Mouse (Mus musculus) limb, embryonic 12.5 days (tissue): ENCODE measurements around the gene 2010111I01Rik. TPM values are rescaled to one million over a fixed set of nuclear protein-coding genes. Genes with fewer than 3 reads are reported as not detected.

Experiments
- ATAC-seq: fragments of 200-750 bp; cut with Nextera tagmentation; 2 replicates; pipeline ENCODE4 v1.8.0; 2017; ENCODE audit warnings: low read depth, moderate TSS enrichment; ENCODE audit not compliant: insufficient number of reproducible peaks, insufficient read depth, low FRiP score, low TSS enrichment
- H3K27ac ChIP-seq: fragments of 300-500 bp; sonication (generic); 2 replicates; pipeline ENCODE4 v1.5.1; 2016; ENCODE audit warnings: mild to moderate bottlenecking, moderate library complexity
- H3K27me3 ChIP-seq: fragments of 300-500 bp; sonication (generic); 2 replicates; pipeline ENCODE4 v1.6.1; 2016; ENCODE audit warnings: mild to moderate bottlenecking, moderate library complexity
- H3K36me3 ChIP-seq: fragments of 300-500 bp; sonication (generic); 2 replicates; pipeline ENCODE4 v1.6.1; 2016; ENCODE audit warnings: mild to moderate bottlenecking, moderate library complexity
- H3K4me1 ChIP-seq: fragments of 300-500 bp; sonication (generic); replicated peaks from 2 replicates; pipeline ENCODE4 v1.6.1; 2016
- H3K4me2 ChIP-seq: fragments of 300-500 bp; sonication (generic); 2 replicates; pipeline ENCODE4 v1.6.1; 2016; ENCODE audit warnings: mild to moderate bottlenecking, moderate library complexity
- H3K4me3 ChIP-seq: fragments of 300-500 bp; sonication (generic); replicated peaks from 2 replicates; pipeline ENCODE4 v1.5.1; 2016; ENCODE audit warnings: mild to moderate bottlenecking
- H3K9ac ChIP-seq: fragments of 300-500 bp; sonication (generic); replicated peaks from 2 replicates; pipeline ENCODE4 v1.6.1; 2016; ENCODE audit warnings: mild to moderate bottlenecking, moderate library complexity
- H3K9me3 ChIP-seq: fragments of 300-500 bp; sonication (generic); 2 replicates; pipeline ENCODE4 v1.6.1; 2016; ENCODE audit warnings: mild to moderate bottlenecking, moderate library complexity
- WGBS: fragments of 180-500 bp; shearing (Covaris S2); methylation state at CpG from one replicate; pipeline ENCODE4 v1.1.7; 2016; 5-methylcytosine and 5-hydroxymethylcytosine counted together
- polyA plus RNA-seq: library from polyadenylated mRNA; unstranded; fragments of >200 nt; fragmentation: Nextera tagmentation; extraction: Ambion mirVana; gene quantifications from 2 replicates; pipeline ENCODE4 v1.2.1, GENCODE M21; 2016

Gene 2010111I01Rik
- polyA plus RNA-seq, 1 experiment from 2014 or later: 207 TPM

DNA sequence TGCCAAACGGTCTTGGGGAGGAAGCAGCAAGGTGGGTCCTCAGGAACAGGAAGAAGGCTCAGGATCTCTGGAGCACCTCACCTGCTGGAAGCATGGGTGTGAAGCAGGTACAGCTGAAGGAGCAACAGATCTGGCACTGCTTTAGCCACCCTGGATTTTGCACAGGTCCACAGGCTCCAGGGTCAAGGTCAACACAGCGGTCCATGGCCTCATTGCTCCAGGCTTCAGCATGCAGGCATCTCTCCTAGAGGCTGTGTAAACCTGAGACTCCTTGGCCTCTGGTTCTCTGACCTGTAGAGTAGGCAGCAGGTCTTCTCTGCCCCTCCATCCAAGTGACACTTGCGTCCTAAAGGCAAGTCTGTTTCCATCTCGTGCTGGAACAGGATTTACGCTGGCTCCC lies 334.2 kb downstream of the 2010111I01Rik start:
- Histone ChIP-seq H3K9me3 (no peaks in the 10 kb centered on the region), H3K27me3 (no peaks in the 10 kb centered on the region), H3K36me3 (peaks cover 93% of the 10 kb centered on the region), H3K4me2 (no peak overlapping the region), H3K4me1 (peaks cover 58% of the 10 kb centered on the region), H3K4me3 (no peak overlapping the region), H3K27ac (no peak overlapping the region; the same call in 1 of the 2 replicates), H3K9ac (no peak overlapping the region)
- 89% methylated on average over 5 of the region's 5 CpGs for WGBS
- no peak for ATAC-seq

DNA sequence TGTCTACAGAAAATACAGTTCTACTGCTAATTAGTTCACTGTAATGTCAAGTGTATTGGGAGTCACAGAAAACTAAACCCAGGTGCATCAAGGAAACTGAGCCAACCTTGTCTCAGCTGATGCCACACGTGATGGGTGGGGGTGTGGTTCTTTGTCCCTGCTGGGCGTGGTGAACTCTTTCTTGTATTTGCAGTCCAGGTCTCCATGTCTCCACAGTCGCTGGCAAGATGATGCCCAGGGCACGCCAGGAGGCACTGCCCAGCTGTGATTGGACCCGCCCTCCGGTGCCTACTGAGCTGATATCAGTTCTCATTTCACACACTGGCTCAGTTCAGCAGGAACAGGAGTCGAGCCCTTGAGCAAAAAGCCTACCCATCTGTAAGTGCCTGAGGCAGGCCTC lies 336.2 kb downstream of the 2010111I01Rik start:
- H3K27me3 ChIP-seq: no peaks in the 10 kb centered on the region
- WGBS: 70% methylated on average over 7 of the region's 7 CpGs
- H3K4me2 ChIP-seq: no peak overlapping the region
- peak overlapping the region; percentile 85 for H3K27ac ChIP-seq
- no peak overlapping the region for H3K4me3 ChIP-seq
- peaks cover 95% of the 10 kb centered on the region for H3K36me3 ChIP-seq
- H3K4me1 ChIP-seq: peaks cover 60% of the 10 kb centered on the region
- H3K9ac ChIP-seq: no peak overlapping the region
- no peak for ATAC-seq
- H3K9me3 ChIP-seq: no peaks in the 10 kb centered on the region

DNA sequence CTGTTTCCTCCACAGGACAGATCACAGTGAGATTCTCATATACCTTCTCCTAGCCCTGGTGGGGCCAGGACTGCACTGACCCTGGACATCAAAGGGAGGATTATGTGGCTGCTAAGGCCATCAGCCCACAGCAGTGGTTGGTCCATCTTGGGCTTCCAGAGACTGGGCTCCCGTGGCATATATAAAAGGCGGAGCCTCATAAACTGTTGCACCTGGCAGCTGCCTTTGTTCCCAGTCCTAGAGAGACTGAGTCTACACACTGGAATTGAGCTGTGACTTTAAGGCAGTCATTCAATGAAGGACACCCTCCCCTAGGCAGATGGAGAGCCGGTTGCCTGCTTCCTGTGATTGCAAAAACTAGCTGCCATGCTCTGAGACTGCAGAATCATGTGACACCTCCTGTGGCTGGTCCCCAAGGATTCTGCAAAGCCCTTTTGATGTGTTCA lies 337.1 kb downstream of the 2010111I01Rik start:
- Histone ChIP-seq H3K4me2 (no peak overlapping the region), H3K4me3 (no peak overlapping the region), H3K27me3 (no peaks in the 10 kb centered on the region), H3K4me1 (peaks cover 67% of the 10 kb centered on the region), H3K27ac (peak overlapping the region; percentile 85), H3K9ac (no peak overlapping the region), H3K9me3 (no peaks in the 10 kb centered on the region), H3K36me3 (peaks cover 94% of the 10 kb centered on the region)
- WGBS: 13% methylated on average over 3 of the region's 3 CpGs
- ATAC-seq: peak; percentile 54

DNA sequence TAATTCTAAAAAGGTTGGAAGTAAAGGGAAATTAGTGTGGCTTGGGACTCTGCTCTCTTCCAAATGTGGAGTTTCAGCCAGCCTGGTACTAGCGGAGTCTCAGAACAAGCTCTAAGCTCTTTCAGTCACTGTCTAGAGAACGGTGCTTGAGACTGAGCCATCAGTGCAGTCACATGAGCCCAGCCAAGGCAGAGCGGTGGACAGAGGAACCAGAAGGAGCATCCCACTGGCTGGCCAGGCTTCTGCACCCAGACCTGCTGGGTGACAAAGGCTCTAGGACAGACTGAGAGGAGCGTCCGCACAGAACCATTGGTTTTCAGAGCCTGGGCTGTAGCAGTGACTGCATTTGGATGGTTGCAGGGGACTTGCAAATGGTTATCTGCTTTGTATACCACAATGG lies 337.7 kb downstream of the 2010111I01Rik start:
- Histone ChIP-seq H3K4me3 (no peak overlapping the region), H3K27me3 (no peaks in the 10 kb centered on the region), H3K27ac (peak overlapping the region; percentile 85), H3K9me3 (no peaks in the 10 kb centered on the region), H3K9ac (no peak overlapping the region), H3K4me2 (no peak overlapping the region), H3K4me1 (peaks cover 69% of the 10 kb centered on the region), H3K36me3 (peaks cover 94% of the 10 kb centered on the region)
- WGBS: 82% methylated on average over 5 of the region's 5 CpGs
- no peak for ATAC-seq

DNA sequence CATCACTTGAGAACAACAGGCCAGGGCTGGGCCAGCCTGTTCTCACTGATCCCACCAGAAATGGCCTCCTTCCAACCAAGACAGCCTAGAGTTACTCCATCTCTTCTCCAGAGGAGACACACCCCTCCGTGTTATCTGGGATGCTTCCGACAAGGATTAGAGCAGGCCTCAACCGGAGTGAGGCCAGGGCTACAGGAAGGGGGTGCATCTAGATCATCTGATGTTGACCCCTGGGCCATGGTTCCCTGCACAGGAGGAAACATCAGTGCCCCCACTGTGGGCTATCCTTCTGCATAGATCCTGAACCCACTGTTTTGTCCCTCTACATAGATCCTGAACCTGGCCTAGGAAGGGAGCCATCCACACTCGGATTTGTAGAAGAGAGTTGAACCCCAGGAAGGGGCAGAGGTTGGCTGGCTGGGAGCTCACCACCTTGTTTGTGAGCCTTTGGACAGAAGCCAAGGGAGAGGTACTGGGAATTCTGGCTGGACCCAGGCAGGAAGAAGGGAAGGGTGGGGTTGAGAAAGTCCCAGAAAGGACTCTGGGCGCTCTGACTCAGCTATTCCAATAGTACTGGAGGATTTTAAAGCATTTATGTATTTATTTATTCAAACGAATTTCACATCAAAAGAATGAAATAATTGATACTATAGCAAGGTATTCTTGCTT lies 339.6 kb downstream of the 2010111I01Rik start:
- no peak for ATAC-seq
- peaks cover 75% of the 10 kb centered on the region for H3K36me3 ChIP-seq
- H3K9ac ChIP-seq: no peak overlapping the region
- H3K4me2 ChIP-seq: no peak overlapping the region
- H3K27me3 ChIP-seq: no peaks in the 10 kb centered on the region
- WGBS: 71% methylated on average over 6 of the region's 6 CpGs
- H3K27ac ChIP-seq: no peak overlapping the region; the same call in 1 of the 2 replicates
- peaks cover 70% of the 10 kb centered on the region for H3K4me1 ChIP-seq
- no peaks in the 10 kb centered on the region for H3K9me3 ChIP-seq
- H3K4me3 ChIP-seq: no peak overlapping the region

DNA sequence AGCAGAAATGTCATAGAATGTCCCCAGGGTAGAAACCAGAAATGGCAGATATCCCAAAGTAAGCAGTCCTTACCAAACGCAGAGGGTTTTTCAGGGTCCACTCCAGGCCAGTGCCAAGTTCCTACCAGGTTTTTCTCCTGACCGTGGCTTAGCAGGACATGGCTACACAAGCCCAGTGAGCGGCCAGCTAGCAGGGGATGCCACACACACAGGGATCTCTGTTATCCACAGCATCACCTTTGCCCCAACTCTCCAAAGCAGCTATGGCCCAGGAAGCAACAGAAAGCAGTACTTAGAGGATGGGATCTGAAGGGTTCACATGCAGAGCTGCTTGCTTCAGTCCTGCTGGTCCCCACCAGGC lies 340.1 kb downstream of the 2010111I01Rik start:
- Histone ChIP-seq H3K36me3 (peaks cover 70% of the 10 kb centered on the region), H3K4me2 (no peak overlapping the region), H3K4me3 (no peak overlapping the region), H3K4me1 (peaks cover 74% of the 10 kb centered on the region), H3K9ac (0 out of 2 replicates have a peak overlapping the region, but pooled peaks have one; percentile 31), H3K27ac (peak overlapping the region; percentile 69), H3K9me3 (no peaks in the 10 kb centered on the region), H3K27me3 (no peaks in the 10 kb centered on the region)
- WGBS: 37% methylated on average over 3 of the region's 3 CpGs
- no peak for ATAC-seq

DNA sequence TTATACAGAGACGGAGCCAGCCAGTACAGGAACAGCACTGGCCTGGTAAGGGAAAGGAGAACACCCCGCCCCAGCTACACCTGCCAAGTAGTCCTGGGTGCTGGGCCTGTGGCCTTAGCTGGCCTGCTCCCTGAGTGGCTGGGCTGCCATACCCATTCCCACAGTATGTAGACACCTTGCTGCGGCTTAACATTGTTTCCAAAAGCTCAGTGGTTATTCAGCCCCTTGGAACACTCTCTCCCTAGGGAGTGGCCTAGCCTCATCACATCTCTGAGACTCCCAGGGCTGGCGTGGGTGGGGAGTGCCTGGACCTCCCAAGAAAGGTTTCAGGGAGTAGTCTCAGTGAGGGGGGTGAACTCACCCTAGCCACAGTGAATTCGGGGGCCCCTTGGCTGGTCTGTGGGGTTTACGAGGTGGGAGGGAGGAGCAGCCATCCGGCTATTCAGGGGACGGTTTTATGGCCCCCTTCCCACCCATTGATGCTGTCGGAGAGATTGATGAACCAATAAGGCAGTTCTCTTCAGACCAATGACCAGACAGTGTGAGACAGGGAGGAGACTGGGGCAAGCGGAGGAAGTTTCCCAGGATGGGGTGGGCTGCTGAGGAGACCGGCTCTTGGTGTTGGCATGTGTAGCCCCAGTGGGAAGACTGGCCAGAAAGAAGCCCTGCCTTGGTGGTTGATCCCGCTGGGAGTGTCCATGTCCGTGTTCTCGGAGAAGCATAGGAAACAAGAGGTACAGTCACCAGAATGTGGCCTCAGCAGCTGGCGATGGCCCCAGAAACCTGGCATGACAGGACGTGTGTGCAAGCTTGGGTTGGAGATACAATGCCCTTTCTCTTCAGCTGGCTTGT lies 340.7 kb downstream of the 2010111I01Rik start:
- no peak overlapping the region for H3K4me2 ChIP-seq
- H3K4me1 ChIP-seq: peaks cover 69% of the 10 kb centered on the region
- H3K4me3 ChIP-seq: no peak overlapping the region
- H3K27me3 ChIP-seq: no peaks in the 10 kb centered on the region
- peaks cover 64% of the 10 kb centered on the region for H3K36me3 ChIP-seq
- 0 out of 2 replicates have a peak overlapping the region, but pooled peaks have one; percentile 31 for H3K9ac ChIP-seq
- ATAC-seq: peak; percentile 17; the same call in 1 of the 2 replicates
- peak overlapping the region; percentile 69 for H3K27ac ChIP-seq
- no peaks in the 10 kb centered on the region for H3K9me3 ChIP-seq
- 31% methylated on average over 16 of the region's 16 CpGs for WGBS

DNA sequence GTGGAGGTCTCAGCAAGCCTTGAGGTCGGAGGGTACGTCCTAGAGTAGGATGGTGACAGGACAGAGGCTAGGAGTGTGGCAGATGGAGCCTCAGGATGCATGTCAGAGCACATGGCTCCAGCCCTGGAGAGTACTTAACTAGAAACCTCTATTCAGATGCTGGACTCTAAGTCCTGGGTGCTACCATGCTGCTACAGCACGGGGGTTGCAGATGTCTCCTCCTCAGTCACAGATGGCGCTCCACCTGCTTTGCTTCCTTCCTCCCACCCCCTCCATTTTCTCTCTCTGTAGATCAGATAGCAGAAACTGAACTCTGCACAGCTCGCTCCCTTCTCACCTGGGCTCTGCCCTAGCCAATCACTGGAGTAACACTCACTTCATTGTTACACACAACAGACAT lies 342.1 kb downstream of the 2010111I01Rik start:
- Histone ChIP-seq H3K27me3 (no peaks in the 10 kb centered on the region), H3K4me2 (no peak overlapping the region), H3K9me3 (no peaks in the 10 kb centered on the region), H3K4me3 (no peak overlapping the region), H3K9ac (no peak overlapping the region), H3K4me1 (peaks cover 56% of the 10 kb centered on the region), H3K36me3 (peaks cover 53% of the 10 kb centered on the region), H3K27ac (no peak overlapping the region)
- no peak for ATAC-seq
- 81% methylated on average over 5 of the region's 5 CpGs for WGBS

DNA sequence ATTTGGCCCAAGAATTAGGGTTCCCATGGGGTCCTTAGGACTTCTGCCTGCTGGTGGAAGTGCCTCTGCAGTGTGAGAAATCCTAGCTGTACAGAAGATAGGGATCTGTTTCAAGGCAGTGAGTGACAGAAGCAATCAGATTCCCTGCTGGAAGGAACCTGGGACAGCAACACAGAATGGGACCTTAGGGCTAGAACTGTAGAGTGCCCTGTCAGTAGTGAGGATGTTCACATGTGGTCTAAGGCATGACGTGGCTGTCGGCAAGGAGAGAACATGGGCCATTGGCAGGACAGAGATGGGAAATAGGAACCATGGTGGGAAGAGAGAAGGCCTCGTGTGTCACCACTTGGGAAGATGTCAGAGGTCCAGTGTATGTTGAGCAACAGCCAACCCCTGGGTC lies 344.9 kb downstream of the 2010111I01Rik start:
- no peak for ATAC-seq
- 85% methylated on average over 3 of the region's 3 CpGs for WGBS
- peaks cover 36% of the 10 kb centered on the region for H3K4me1 ChIP-seq

DNA sequence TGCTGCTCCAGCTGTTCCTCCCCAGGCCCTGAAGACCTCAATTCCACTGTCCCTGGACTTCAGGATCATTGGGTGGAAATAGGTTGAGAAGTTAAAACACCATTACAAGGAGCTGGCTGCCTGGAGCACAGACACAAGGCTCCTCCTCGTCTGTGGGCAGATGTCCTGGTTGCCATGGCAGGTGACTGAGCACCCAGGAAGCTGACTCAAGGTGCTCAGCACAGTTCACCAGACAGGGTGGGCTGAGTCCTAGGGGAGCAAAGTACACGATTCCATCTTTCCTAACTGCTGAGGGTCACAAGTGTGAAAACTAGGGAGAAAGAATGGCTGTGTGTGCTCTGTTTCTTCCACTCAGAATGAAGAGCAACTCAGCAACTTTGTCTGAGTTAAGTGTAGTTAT lies 346.5 kb downstream of the 2010111I01Rik start:
- Histone ChIP-seq H3K36me3 (peaks cover 34% of the 10 kb centered on the region), H3K27me3 (no peaks in the 10 kb centered on the region), H3K9ac (no peak overlapping the region), H3K4me1 (peaks cover 21% of the 10 kb centered on the region), H3K27ac (peak overlapping the region; percentile 53; the same call in 1 of the 2 replicates), H3K4me3 (no peak overlapping the region), H3K9me3 (no peaks in the 10 kb centered on the region), H3K4me2 (no peak overlapping the region)
- whole genome bisulfite sequencing: 78% methylated on average over 2 of the region's 2 CpGs
- no peak for ATAC-seq

More for the DNA sequence above, 344.9 kb downstream of the 2010111I01Rik start:
- no peak overlapping the region for H3K4me2 ChIP-seq
- no peak overlapping the region for H3K9ac ChIP-seq
- H3K27ac ChIP-seq: peak overlapping the region; percentile 67; the same call in 1 of the 2 replicates
- no peaks in the 10 kb centered on the region for H3K9me3 ChIP-seq
- no peaks in the 10 kb centered on the region for H3K27me3 ChIP-seq
- H3K4me3 ChIP-seq: no peak overlapping the region
- peaks cover 40% of the 10 kb centered on the region for H3K36me3 ChIP-seq

DNA sequence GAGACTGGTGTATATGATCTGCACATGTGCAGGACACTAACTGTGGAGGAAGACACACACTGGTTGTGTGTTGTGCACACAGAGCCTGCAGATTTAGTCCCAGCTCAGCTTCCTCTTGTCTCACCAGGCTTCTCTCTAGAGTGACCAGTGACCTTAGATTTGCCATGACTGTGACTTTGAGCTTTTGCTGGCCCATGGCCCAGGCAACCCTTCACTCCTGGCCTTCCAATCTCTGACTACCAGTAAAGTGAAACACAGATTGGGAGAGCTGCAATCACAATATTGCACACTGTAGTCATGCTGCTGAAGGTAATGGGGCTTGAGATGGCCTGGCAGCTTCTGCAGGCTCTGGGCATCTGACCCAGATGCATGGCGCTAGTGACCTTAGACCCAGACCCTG lies 348.6 kb downstream of the 2010111I01Rik start:
- Histone ChIP-seq H3K4me3 (no peak overlapping the region), H3K9ac (no peak overlapping the region), H3K9me3 (no peaks in the 10 kb centered on the region), H3K27me3 (no peaks in the 10 kb centered on the region), H3K4me1 (peaks cover 26% of the 10 kb centered on the region), H3K36me3 (peaks cover 32% of the 10 kb centered on the region), H3K4me2 (no peak overlapping the region), H3K27ac (0 out of 2 replicates have a peak overlapping the region, but pooled peaks have one; percentile 59)
- WGBS: 100% methylated on average over 1 of the region's 1 CpGs
- ATAC-seq: no peak
